Mouse (Mus musculus) left cerebral cortex, adult 6 months (tissue): ENCODE data around the gene Cog5. TPM values are rescaled to one million over a fixed set of nuclear protein-coding genes. Genes with fewer than 3 reads are reported as not detected.

Experiments
- long read RNA-seq, 2 experiments: library from polyadenylated mRNA; unstranded; transcript quantifications; one replicate each; pipeline ENCODE4 v2.0.0; 2019 to 2020
- polyA plus RNA-seq: library from polyadenylated mRNA; unstranded; fragments of <200 nt; fragmentation: Nextera tagmentation; gene quantifications from 2 replicates; pipeline ENCODE4 v1.2.3, GENCODE M21; 2021

The Cog5 gene
- polyA plus RNA-seq = 9.5 and 13.8 TPM in 2 replicates
- long read RNA-seq, experiment 1, transcript Cog5-201 (23 exons, 2,997 nt) = major isoform, 17 of 97 reads
- long read RNA-seq, experiment 1, partial matches to known transcripts = 48 of 97 reads
- long read RNA-seq, experiment 1, other reads (novel, unspliced or antisense) = 29 of 97 reads
- long read RNA-seq, experiment 2, partial matches to known transcripts = 5 of 23 reads
- long read RNA-seq, experiment 2, other reads (novel, unspliced or antisense) = 16 of 23 reads

GRCm38 (mm10) chr12:31654197-31654964 lies at the start of gene Cog5, which contains the start of gene Dus4l:
Gene Cog5 (plus strand): TSS chr12:31654869.
Gene Dus4l (minus strand): TSS chr12:31654826.

GRCm38 (mm10) chr12:31634343-31635239 lies 20.1 kb upstream of the Cog5 start, which contains the start of gene Bcap29:
Gene Bcap29 (minus strand): TSS chr12:31634658.

GRCm38 (mm10) chr12:31713600-31713999 lies 58.9 kb downstream of the Cog5 start, which contains the start of gene Gpr22:
Gene Gpr22 (minus strand): TSS chr12:31713947.

GRCm38 (mm10) chr12:31949759-31950658 lies 295.3 kb downstream of the Cog5 start, which contains the start of gene Hbp1:
Gene Hbp1 (minus strand): TSS chr12:31950535.

Other genes starting within 250 kb of the Cog5 start
- gene Cbll1, start 155.3 kb upstream of the Cog5 start, polyA plus RNA-seq = 9.0 and 14.8 TPM in 2 replicates
- 0.74 and 1.3 TPM in 2 replicates for gene Slc26a4, start 94.9 kb upstream of the Cog5 start, polyA plus RNA-seq
- gene Bcap29, start 20.2 kb upstream of the Cog5 start, polyA plus RNA-seq = 75.3 and 93.5 TPM in 2 replicates
- 3.6 and 6.7 TPM in 2 replicates for gene Dus4l, start within 50 bp of the Cog5 start, polyA plus RNA-seq
- 20.9 and 25.8 TPM in 2 replicates for gene Gpr22, start 59.1 kb downstream of the Cog5 start, polyA plus RNA-seq